Mouse (Mus musculus): ENCODE results near the gene Col24a1. TPM values are rescaled to one million over a fixed set of nuclear protein-coding genes. Genes with fewer than 3 reads are reported as not detected.

The Col24a1 gene
- polyA plus RNA-seq, 1 experiment from 2014 or later, result 3.1 TPM

- no peak overlapping the region for H3K4me2 ChIP-seq (replicated peaks)
- WGBS, result 88% methylated on average over 5 of the region's 5 CpGs
- H3K9ac ChIP-seq, result no peak overlapping the region
- no peaks in the 10 kb centered on the region for H3K27me3 ChIP-seq (replicated peaks)
- no peaks in the 10 kb centered on the region for H3K9me3 ChIP-seq
- no peaks in the 10 kb centered on the region for H3K36me3 ChIP-seq
- no peak overlapping the region for H3K4me3 ChIP-seq (replicated peaks)
- no peak for ATAC-seq
- no peak overlapping the region for H3K27ac ChIP-seq
- no peaks in the 10 kb centered on the region for H3K4me1 ChIP-seq (replicated peaks)
Measured at GRCm38 (mm10) chr3:145299980-145300591, 7.8 kb downstream of the Col24a1 start.

GRCm38 (mm10) chr3:145305311-145305710 lies 13.0 kb downstream of the Col24a1 start:
- Histone ChIP-seq H3K9me3 (no peaks in the 10 kb centered on the region), H3K36me3 (no peaks in the 10 kb centered on the region), H3K4me1 (replicated peaks) (no peaks in the 10 kb centered on the region), H3K9ac (no peak overlapping the region), H3K27me3 (replicated peaks) (no peaks in the 10 kb centered on the region), H3K4me3 (replicated peaks) (no peak overlapping the region), H3K4me2 (replicated peaks) (no peak overlapping the region), H3K27ac (no peak overlapping the region)
- WGBS, result 66% methylated on average over 5 of the region's 5 CpGs
- no peak for ATAC-seq

- Histone ChIP-seq H3K27ac (no peak overlapping the region), H3K36me3 (no peaks in the 10 kb centered on the region), H3K4me1 (replicated peaks) (no peaks in the 10 kb centered on the region), H3K4me2 (replicated peaks) (no peak overlapping the region), H3K9ac (no peak overlapping the region), H3K9me3 (no peaks in the 10 kb centered on the region), H3K27me3 (replicated peaks) (no peaks in the 10 kb centered on the region), H3K4me3 (replicated peaks) (no peak overlapping the region)
- no peak for ATAC-seq
- 76% methylated on average over 3 of the region's 3 CpGs for WGBS
Measured at GRCm38 (mm10) chr3:145307209-145307608, 14.9 kb downstream of the Col24a1 start.

GRCm38 (mm10) chr3:145320587-145321274 lies 28.5 kb downstream of the Col24a1 start:
- no peak overlapping the region for H3K9ac ChIP-seq

DNA sequence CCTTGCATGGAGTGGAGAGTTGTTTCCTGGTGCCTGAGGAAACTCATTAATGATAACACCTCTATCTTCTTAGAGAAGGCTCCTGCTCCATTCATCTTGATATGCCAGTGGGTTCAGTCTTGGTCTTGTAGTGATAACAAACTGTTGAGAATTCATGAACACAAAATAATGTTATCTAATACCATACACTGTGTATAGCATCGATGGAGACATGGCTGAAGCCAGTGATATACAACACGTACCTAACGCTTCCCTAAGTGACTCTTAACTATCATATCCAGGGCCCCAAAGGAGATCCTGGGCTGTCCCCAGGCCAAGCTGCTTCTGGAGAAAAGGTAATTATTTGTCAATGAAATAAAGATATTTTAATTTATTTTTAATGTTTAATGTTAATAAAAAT lies 33.1 kb downstream of the Col24a1 start:
- Histone ChIP-seq H3K4me3 (replicated peaks) (no peak overlapping the region), H3K36me3 (no peaks in the 10 kb centered on the region), H3K4me1 (replicated peaks) (no peaks in the 10 kb centered on the region), H3K27me3 (replicated peaks) (no peaks in the 10 kb centered on the region), H3K4me2 (replicated peaks) (no peak overlapping the region), H3K27ac (no peak overlapping the region), H3K9ac (no peak overlapping the region), H3K9me3 (no peaks in the 10 kb centered on the region)
- ATAC-seq, result no peak
- WGBS, result 91% methylated on average over 3 of the region's 3 CpGs

More at GRCm38 (mm10) chr3:145320587-145321274, 28.5 kb downstream of the Col24a1 start:
- Histone ChIP-seq H3K4me2 (replicated peaks) (no peak overlapping the region), H3K36me3 (no peaks in the 10 kb centered on the region), H3K27ac (no peak overlapping the region), H3K4me1 (replicated peaks) (no peaks in the 10 kb centered on the region), H3K9me3 (no peaks in the 10 kb centered on the region), H3K4me3 (replicated peaks) (no peak overlapping the region), H3K27me3 (replicated peaks) (no peaks in the 10 kb centered on the region)
- no peak for ATAC-seq
- 59% methylated on average over 14 of the region's 14 CpGs for WGBS

- Histone ChIP-seq H3K27ac (no peak overlapping the region), H3K4me3 (replicated peaks) (no peak overlapping the region), H3K4me1 (replicated peaks) (no peaks in the 10 kb centered on the region), H3K36me3 (no peaks in the 10 kb centered on the region), H3K9me3 (no peaks in the 10 kb centered on the region), H3K4me2 (replicated peaks) (no peak overlapping the region), H3K27me3 (replicated peaks) (no peaks in the 10 kb centered on the region), H3K9ac (no peak overlapping the region)
- no peak for ATAC-seq
- WGBS, result 80% methylated on average over 8 of the region's 8 CpGs
Measured at GRCm38 (mm10) chr3:145331642-145332041, 39.4 kb downstream of the Col24a1 start.

GRCm38 (mm10) chr3:145334046-145334445 lies 41.8 kb downstream of the Col24a1 start:
- no peaks in the 10 kb centered on the region for H3K36me3 ChIP-seq
- H3K27ac ChIP-seq, result no peak overlapping the region
- H3K9me3 ChIP-seq, result no peaks in the 10 kb centered on the region
- no peaks in the 10 kb centered on the region for H3K4me1 ChIP-seq (replicated peaks)
- no peak for ATAC-seq
- H3K4me3 ChIP-seq (replicated peaks), result no peak overlapping the region
- WGBS, result 81% methylated on average over 3 of the region's 3 CpGs
- H3K4me2 ChIP-seq (replicated peaks), result no peak overlapping the region
- no peaks in the 10 kb centered on the region for H3K27me3 ChIP-seq (replicated peaks)
- H3K9ac ChIP-seq, result no peak overlapping the region

DNA sequence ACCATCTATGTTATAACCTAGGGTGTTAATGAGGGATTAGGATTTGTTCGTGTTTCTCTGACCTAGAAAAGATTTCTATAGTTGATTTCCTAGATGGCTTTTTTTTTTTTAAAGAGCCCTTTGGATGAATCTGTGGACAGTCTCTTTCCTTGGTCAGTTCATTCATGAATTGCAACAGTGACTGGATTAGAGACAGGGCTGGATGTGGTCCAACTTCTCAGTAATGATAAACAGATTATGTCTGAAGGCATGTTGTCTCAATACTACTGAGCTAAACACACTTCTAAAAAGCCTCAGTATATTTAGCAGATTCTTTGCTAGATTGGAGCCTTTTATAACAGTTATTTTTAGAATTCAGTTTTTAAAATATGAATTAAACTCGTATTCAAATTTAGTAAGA lies 44.9 kb downstream of the Col24a1 start:
- WGBS, result 63% methylated on average over 2 of the region's 2 CpGs
- H3K4me2 ChIP-seq (replicated peaks), result no peak overlapping the region
- H3K27ac ChIP-seq, result no peak overlapping the region
- no peaks in the 10 kb centered on the region for H3K9me3 ChIP-seq
- H3K27me3 ChIP-seq (replicated peaks), result no peaks in the 10 kb centered on the region
- H3K4me3 ChIP-seq (replicated peaks), result no peak overlapping the region
- ATAC-seq, result no peak
- H3K36me3 ChIP-seq, result no peaks in the 10 kb centered on the region
- no peaks in the 10 kb centered on the region for H3K4me1 ChIP-seq (replicated peaks)
- no peak overlapping the region for H3K9ac ChIP-seq

DNA sequence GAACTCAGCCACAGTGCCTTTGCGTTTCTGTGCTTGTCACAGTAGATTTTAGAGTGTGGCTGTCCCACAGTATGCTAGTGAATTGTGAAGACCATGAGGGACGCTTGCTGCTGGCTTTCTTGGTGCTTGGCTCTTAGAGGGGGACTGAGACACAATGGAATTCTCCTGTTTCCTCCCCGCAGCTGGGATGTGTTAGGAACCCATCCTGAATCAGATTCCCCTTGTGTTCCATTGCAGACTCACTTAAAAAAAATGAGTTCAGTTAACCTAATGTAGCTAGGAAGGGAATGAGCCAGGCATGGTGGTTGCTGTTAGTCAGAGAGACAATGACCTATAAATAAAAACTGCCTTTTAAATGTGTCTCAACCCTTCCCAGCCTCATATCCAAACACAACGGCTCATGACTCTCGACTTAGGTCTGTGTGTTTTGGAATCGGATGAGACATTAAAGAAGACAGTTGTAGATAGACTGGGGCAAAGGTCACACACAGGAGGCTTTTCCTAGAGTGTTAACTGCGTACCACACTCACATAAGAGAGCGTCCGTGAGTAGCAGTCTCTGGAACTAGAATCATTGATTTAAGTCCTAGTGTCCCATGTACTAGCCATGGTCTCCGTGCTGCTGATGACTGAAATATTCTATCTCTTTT lies 47.7 kb downstream of the Col24a1 start:
- H3K27ac ChIP-seq, result no peak overlapping the region
- no peak overlapping the region for H3K9ac ChIP-seq
- WGBS, result 65% methylated on average over 10 of the region's 10 CpGs
- no peaks in the 10 kb centered on the region for H3K36me3 ChIP-seq
- ATAC-seq, result no peak
- no peaks in the 10 kb centered on the region for H3K4me1 ChIP-seq (replicated peaks)
- H3K27me3 ChIP-seq (replicated peaks), result no peaks in the 10 kb centered on the region
- no peak overlapping the region for H3K4me2 ChIP-seq (replicated peaks)
- no peaks in the 10 kb centered on the region for H3K9me3 ChIP-seq
- H3K4me3 ChIP-seq (replicated peaks), result no peak overlapping the region

- H3K4me2 ChIP-seq (replicated peaks), result no peak overlapping the region
- no peaks in the 10 kb centered on the region for H3K36me3 ChIP-seq
- H3K9me3 ChIP-seq, result no peaks in the 10 kb centered on the region
- H3K4me3 ChIP-seq (replicated peaks), result no peak overlapping the region
- H3K27me3 ChIP-seq (replicated peaks), result no peaks in the 10 kb centered on the region
- 86% methylated on average over 3 of the region's 3 CpGs for WGBS
- H3K9ac ChIP-seq, result no peak overlapping the region
- no peaks in the 10 kb centered on the region for H3K4me1 ChIP-seq (replicated peaks)
- no peak for ATAC-seq
- H3K27ac ChIP-seq, result no peak overlapping the region
Measured at GRCm38 (mm10) chr3:145348690-145349089, 56.4 kb downstream of the Col24a1 start.

DNA sequence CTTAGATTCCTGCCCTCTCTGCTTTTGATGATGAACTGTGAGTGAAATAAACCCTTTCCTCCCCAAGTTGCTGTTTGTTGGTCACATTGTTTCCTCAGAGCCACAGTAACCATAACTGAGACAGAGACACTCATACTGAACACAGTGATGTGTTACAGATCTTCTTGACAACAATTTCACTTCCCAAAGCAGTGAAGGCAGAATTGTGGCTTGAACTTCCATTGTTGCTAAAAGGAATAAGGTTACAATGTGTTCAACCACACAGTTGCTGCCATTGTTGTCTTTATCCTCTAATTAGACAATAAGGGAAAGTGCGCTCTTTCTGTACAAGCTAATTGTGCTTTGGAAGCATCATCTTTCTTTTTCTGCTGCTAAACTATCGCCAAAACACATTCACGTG lies 61.7 kb downstream of the Col24a1 start:
- H3K4me2 ChIP-seq (replicated peaks), result no peak overlapping the region
- H3K27me3 ChIP-seq (replicated peaks), result no peaks in the 10 kb centered on the region
- no peak overlapping the region for H3K27ac ChIP-seq
- H3K36me3 ChIP-seq, result no peaks in the 10 kb centered on the region
- no peak for ATAC-seq
- 85% methylated on average over 3 of the region's 3 CpGs for WGBS
- no peaks in the 10 kb centered on the region for H3K4me1 ChIP-seq (replicated peaks)
- H3K4me3 ChIP-seq (replicated peaks), result no peak overlapping the region
- H3K9me3 ChIP-seq, result no peaks in the 10 kb centered on the region
- H3K9ac ChIP-seq, result no peak overlapping the region

- Histone ChIP-seq H3K9ac (no peak overlapping the region), H3K4me3 (replicated peaks) (no peak overlapping the region), H3K27me3 (replicated peaks) (no peaks in the 10 kb centered on the region), H3K36me3 (no peaks in the 10 kb centered on the region), H3K4me2 (replicated peaks) (no peak overlapping the region), H3K9me3 (no peaks in the 10 kb centered on the region), H3K4me1 (replicated peaks) (no peaks in the 10 kb centered on the region), H3K27ac (no peak overlapping the region)
- peak; percentile 68 for ATAC-seq
- 55% methylated on average over 6 of the region's 6 CpGs for WGBS
Measured at GRCm38 (mm10) chr3:145356865-145357487, 64.7 kb downstream of the Col24a1 start.
